Mouse (Mus musculus): Measurements from ENCODE around the gene Brsk1. TPM values are rescaled to one million over a fixed set of nuclear protein-coding genes. Genes with fewer than 3 reads are reported as not detected.
A peak's percentile ranks its signal among the peaks of the same experiment; 100 is the strongest.

Brsk1 gene
- total RNA-seq, 4 experiments from 2014 or later = 314 to 327 (median 325) TPM

DNA sequence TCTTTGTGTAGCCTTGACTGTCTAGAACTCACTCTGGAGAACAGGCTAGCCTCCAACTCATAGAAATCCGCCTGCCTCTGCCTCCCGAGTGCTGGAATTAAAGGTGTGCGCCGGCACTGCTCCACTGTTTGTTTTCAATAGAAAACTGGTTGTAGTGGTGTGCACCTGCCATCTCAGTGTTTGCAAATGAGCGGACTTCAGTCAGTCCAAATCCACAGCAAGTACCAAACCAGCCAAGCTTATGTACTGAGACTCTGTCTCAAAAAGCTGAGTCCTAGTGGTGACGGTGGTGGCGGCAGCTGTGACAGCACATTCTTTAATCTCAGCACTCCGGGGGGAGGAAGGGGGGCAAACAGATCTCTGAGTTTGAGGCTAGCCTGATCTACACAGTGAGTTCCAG, 21.9 kb upstream of the Brsk1 start:
- no peak for DNase-seq (ENCODE audit: low spot score in 2 of 2)

DNA sequence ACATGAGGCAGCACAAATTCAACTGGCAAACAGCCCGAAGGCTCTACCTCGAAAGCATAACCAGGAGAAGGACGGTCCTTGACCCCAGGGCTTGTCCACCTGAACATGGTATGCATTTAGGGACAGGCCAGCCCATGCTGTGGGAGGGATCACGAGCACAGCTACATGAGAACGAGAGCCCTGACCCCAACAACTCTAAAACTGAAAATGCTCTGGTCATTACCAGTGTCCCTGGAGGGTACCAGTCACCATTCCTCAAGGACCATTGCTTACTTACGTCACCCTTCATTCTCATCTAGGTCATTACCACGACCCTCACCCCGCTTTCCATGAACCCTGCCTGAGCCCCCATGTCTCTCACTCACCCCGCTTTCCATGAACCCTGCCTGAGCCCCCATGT, 21.2 kb upstream of the Brsk1 start:
- DNase-seq (ENCODE audit: low spot score in 2 of 2) = no peak

DNA sequence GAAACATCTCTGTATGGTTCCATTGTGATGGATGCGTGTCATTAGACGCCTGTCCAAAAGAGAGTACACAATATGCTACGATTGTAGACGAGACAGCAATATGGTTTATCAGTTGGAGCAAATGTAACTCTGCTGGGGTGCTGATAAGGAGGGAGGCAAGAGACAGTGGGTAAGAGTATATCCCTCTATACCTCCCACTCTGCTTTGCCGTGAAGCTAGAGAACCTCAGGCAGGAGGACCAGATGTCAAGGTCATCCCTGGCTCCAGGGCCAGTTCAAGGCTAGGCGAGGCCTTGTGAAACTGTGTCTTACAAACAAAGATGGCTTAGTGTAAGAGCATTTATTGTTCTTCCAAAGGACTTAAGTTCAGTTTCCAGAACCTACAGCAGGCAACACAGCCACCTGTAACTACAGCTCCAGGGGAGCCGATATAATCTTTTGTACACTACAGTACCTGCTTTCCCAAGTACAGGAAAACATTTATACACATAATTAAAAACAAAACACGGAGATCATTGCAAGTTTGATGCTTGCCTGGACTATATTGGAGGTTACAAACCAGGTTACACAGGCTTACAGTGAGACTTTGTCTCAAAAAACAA, 19.6 kb upstream of the Brsk1 start:
- no peak for DNase-seq (ENCODE audit: low spot score in 2 of 2)

DNA sequence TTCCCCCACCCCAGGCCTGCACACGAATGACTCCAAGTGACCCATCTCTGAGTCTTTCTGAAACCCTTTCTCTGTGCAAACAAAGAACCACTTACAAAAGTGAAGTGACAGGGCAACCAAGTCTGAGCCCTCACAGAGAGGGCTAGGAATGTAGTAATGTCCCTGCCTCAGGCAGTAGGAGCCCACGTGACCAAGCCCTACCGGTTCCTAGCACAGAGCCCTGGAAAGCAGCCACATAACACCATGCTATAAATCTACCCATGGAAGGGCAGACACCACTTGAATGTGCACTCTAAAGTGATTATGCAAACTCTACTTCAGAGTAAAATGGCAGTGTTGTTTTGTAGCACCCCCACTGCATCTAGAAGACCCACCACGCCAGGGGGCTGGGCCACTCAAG, 18.4 kb upstream of the Brsk1 start:
- no peak for DNase-seq (ENCODE audit: low spot score in 2 of 2)

DNA sequence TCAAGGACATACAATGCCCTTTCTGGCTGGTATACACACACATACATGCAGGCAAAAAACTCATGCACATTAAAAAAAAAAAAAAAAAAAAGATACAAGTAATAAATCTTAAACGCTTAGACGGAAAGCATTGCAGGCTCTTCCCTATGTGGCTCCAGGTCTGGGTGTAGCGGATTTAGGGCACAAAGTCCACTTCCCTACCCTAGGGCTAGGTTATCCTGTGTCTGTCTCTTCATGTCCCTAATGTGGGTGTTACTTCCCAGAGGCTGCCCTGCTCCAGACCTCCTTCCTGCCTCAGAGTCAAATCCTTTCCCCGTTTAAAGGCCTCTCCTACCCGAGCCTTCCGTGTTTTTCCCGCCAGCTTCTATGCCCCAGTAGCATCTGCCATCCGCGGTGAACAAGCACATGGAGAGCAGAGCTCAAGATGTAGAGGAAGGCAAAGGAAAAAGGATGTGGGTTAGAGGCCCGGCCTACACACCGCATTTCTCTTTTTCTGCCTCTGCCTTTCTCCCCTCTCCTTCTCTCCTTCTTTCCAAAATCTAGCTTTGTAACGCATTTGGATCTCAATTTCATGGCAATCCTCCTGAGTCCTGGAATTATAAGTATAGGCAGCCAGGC, 16.2 kb upstream of the Brsk1 start:
- no peak for DNase-seq (ENCODE audit: low spot score in 2 of 2)

DNA sequence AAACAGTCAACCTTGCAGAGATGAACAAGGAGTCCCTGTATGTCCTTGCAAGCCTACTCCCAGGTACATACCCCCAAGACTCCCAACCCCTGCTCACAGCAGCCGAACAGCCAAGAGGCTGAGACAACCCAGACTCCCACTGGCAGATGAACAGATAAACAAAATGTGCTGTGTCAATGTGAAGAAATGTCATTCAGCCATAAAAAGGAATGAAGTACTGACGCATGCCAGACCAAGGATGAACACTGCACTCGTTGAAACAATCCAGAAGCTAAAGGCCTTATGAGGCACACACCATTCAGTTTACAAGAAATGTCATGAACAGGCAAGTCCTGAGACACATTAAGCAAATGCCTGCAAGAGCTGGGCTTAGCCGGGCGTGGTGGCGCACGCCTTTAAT, 15.2 kb upstream of the Brsk1 start:
- DNase-seq (ENCODE audit: low spot score in 2 of 2) = no peak

DNA sequence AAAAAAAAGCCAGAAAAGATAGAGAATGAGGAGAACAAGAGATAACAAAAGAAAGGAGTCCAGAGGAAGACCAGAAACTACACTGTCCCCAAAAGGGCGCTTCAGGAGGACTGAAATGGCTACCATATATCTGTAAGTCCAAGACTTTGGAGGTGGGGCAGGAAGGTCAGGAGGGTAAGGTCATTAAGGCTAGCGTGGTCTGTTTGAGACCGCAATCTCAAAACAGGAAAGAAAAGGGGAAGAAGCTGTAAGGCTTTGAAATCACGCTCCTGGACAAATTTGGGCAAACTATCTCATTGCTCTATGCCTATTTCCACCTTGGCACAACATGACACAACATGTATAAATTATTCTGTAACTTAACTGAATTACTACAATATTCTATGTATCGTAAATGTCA, 7.1 kb upstream of the Brsk1 start:
- no peak for DNase-seq (ENCODE audit: low spot score in 2 of 2)

DNA sequence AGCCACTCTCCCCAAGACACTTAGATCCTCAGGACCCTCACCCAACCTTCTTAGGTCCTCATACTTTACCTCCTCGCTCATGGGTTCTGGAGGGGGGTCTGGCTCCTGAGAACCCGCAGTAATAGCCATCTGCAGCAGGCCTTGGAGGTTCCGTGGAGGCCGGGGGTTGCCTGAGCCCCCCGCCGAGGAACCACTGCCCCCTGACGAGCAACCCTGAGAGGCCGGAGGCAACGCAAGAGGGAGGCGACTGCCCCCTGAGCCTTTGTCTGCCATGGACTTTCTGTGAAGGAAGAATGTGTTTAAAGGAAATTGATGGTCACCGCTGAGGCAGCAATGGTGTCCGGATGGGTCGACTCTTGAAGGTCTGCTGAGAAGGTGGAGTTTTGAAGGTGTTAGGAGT, 6.2 kb upstream of the Brsk1 start:
- DNase-seq (ENCODE audit: low spot score in 2 of 2) = no peak

DNA sequence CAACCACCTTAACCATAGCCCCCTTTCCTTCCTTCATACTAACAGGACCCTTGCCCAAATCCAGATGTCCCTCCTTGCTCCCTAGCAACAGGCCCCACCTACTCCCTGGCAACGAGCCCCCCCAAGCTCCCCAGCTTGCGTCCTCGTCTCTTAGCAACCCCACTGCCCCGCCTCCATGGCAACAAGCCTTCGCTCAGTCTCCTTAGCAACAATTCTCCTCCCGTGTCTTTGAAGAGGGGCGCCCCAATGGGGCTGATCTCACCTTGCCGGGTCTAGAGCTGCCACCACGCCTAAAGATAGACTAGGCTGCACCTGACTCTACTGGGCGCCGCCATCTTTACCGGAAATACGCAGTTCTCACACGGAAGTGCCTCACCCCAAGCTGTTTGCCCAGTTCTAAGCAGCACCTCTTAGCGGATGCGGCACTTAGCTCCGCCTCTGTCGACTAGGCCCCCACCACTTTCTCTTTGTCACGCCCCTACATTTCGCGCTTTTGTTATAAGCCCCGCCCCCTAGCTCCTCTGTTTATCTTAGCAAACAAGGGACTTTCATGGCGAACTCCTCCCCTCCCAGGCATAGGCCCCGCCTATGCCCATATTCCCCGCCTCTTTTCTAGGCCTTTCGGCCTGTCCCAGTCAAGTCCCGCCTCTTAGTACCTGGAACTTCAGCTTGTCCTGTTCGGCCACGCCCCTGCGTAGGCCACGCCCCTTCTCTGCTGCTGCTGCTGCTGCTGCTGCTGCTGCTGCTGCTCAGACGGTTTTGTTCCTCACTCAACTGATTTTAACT, 5.6 kb upstream of the Brsk1 start, which contains the start of gene Hspbp1:
Gene Hspbp1 (minus strand): TSS at position 437 of the 786 bp plus-strand sequence.
- DNase-seq (ENCODE audit: low spot score in 2 of 2) = peak; percentile 93 to 95

DNA sequence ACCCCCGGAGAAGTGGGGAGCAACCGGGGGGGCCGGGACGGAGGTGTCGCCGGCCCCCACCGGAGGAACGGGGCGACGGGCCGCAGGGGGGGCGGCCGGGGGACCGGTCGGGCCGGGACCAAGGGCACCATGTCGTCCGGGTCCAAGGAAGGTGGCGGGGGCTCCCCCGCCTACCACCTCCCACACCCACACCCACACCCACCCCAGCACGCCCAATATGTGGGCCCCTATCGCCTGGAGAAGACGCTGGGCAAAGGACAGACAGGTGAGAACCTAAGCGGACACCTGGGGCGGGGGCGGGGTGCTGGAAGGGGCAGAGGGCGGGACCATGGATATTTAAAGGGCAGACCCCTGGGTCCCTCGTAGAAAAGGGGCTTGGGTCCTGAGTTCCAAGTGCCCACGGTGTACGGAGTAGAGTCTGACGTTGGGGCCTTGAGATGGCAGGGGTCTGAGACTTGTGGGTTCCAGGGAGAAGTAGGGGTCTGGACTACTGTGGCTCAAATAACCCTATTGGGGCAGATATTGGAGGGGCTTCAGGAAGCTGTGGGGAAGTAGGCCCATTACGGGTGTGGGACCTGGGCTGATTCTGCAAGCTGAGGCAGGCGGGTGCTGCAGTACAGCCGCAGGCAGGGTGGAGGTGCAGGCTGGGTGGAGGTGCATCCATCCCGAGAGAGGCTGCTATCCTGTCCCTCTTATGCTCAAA, 698 bp downstream of the Brsk1 start:
- no peak for DNase-seq (ENCODE audit: low spot score in 2 of 2)

DNA sequence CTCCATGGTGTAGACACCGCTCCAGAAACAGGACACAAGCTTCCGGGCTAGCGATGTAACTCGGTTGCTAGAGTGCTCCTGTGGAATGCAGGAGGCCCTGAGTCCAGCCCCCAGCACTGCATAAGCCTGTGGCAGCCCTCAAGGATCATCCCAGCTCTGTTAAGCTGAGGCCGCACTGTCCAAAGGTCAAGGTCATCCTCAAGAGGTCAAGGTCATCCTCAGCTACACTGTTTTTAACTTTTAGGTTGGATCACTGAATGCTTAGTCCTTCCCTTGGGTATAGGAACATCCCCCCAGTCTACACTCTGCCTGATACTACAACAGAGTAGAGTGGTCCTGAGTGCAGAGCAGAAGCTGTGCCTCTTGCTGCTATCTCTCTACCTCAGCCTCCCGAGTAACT, 2.6 kb downstream of the Brsk1 start:
- DNase-seq (ENCODE audit: low spot score in 2 of 2) = no peak

DNA sequence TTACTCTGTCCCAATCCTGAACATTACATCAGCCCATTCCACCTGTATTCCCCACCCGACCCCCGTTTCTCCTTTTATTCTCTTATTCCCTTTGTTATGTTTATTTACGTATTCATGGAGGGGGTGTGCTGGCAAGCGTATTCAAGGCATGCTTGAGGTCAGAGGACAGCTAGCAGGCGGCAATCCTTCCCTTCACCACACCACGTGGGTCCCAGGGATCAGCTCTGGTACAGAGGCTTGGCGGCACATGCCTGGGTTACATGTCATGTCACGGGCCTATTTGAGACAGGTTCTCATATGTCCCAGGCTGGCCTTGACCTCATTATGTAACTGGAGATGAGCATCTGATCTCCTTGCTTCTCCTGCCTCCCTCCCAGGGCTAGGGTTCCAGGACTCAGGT, 11.9 kb downstream of the Brsk1 start:
- DNase-seq (ENCODE audit: low spot score in 2 of 2) = no peak

DNA sequence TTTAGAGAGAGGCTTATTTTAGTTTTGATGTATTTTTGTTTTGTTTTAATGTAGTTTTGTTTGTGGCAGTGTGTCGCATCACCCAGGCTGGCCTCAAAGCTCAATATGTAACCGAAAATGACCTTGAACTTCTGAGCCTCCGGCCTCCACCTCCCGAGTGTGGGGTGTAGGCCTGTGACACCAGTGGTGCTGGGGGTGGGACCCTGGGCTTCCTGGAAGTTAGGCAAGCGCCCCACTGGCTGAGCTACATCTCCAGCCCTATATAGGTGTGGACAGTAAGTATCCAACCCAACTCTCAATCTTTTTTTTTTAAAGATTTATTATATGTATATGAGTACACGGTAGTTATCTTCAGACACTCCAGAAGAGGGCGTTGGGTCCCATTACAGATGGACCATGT, 12.8 kb downstream of the Brsk1 start:
- DNase-seq (ENCODE audit: low spot score in 2 of 2) = no peak

DNA sequence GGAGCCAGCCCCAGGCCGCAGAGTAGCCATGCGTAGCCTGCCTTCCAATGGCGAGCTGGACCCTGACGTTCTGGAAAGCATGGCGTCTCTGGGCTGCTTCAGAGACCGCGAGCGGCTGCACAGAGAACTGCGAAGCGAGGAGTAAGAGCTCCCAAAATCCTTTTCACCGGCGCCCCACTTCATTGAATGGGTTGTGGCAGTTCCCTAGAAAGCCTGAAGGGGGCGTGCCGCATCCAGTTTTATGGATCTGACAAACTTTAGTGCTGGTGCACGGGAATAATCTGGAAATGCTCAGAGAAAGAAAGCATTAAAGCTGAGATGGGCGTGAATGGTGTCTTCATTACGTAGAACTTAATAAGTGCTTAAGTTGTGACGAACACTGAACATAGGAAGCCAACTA, 14.7 kb downstream of the Brsk1 start:
- DNase-seq (ENCODE audit: low spot score in 2 of 2) = no peak

DNA sequence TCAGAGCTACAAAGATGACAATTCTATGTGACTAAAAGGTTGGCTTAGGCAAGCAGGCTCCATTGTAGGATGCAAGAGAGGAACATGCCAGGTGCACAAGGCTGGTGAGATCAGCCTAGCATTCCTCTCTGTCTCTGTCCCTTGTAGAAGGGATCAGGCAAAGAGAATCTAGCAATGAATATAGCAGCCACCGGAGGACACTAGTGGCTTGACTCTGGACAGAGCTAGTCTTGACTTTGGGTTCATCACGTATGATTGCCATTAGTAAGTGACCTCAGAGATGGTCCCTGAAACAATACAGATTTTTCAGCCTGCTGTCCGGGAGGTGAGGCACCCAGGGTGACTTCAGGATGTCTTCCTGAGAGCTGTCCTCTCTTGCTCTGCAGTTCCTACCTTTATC, 22.2 kb downstream of the Brsk1 start:
- DNase-seq (ENCODE audit: low spot score in 2 of 2) = no peak

DNA sequence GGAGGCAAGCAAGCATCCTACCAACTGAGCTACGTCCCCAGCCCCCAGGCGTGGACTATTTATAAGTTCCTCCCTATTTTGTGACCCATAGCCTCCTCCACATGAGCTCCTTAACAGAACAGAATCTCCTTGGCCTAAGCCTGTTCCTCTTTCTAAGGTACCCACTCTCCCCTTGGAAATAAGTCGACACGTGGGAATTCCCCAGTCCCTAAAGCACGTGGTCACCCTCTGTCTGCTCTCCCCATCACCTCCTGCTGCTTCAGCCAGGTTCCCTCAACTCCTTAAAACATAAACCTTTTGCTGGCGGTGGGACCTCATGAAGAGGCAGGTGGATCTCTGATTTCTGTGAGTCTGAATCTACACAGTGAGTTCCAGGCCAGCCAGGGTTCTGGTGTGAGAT, 26.6 kb downstream of the Brsk1 start:
- DNase-seq (ENCODE audit: low spot score in 2 of 2) = no peak

DNA sequence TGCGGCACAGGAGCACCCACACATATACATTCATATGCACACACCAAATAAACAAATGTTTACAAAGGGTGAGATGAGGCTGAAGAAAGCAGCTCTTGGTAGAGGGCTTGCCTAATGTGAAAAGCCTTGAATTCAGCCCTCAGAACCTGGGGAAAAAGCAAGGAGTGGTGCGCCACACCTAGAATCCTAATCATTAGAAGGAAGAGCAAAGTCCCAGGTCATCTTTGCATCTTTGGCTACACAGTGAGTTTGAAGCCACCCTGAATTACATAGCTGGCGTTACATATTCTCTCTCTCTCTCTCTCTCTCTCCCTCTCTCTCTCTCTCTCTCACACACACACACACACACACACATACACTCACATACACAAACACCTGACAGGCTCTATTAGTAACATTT, 28.9 kb downstream of the Brsk1 start:
- no peak for DNase-seq (ENCODE audit: low spot score in 2 of 2)

DNA sequence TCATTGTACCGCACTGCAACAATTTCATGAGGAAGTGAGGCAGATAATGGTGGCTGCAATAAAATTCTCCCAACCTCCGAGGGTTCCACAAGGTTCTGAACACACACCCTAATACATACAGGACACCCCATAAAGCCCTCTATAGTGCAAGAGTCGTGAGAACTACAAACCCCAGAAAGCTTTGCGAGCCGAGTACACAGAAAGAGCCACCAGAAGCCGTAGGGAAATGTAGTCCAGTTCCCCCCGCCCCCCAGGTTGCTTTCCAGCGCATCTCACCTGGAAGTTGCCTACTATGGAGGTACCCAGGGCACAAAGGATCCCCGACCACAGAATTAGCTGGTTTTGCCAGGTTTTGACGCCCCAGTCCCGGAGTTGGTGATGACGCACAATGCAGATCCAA, 33.1 kb downstream of the Brsk1 start:
- DNase-seq (ENCODE audit: low spot score in 2 of 2) = no peak

DNA sequence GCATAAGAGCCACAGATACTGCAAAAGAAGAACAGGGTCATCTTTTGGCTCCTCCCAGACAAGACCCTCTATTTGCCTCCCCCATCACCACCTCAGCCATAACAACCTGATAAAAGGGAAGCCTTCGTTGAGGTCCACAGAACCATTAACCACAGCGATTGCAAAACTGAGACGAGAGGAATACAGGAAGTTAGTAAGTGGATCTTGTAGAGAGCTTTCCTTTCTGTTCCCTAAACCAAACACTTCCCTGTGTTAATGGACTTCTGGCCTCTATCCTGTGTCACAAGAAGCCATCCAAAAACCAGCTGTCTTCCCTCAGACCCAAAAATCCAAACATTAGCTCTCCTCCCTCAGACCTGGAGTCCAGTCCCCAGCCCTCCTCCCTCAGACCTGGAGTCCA, 34.0 kb downstream of the Brsk1 start:
- DNase-seq (ENCODE audit: low spot score in 2 of 2) = no peak

DNA sequence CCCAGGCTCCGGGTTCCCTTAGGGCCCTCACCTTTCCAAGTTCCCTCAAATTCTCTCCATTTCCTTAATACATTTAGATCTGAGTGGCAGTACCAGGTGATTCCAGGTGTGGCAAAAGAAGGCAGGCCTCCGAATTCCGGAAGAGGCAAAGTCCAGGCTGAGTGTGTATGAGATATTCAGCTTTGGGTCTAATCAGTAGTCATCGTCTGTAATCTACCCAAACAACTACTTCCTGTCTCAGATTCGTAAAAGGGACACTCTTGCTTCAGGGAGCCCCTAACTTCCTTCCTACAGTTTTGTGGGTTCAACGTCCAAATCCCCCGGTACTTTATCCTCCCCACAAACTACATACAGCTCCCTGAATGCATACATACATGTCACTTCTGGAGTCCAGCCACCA, 34.8 kb downstream of the Brsk1 start, which contains the start of gene Tmem150b:
Gene Tmem150b (minus strand): TSS at position 81 of the 400 bp plus-strand sequence.
- DNase-seq (ENCODE audit: low spot score in 2 of 2) = no peak

DNA sequence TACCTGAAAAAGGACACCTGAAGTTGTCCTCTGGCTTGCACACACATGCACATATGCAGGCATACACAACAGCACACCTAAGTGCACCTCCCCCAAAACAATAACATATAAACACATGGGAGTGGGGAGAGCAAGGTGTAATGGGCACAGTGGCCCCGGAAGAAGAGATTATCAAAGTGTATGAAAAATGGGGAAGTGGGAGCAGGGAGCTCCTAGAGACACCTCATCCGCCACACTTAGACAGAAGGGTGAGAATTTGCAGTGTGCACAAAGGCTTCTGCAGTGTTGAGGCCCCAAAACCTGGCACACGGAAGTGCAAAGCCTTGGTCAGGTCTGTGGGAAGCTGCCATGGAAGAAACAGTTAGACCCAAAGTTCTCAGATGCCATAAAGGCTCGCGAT, 40.7 kb downstream of the Brsk1 start:
- DNase-seq (ENCODE audit: low spot score in 2 of 2) = no peak

DNA sequence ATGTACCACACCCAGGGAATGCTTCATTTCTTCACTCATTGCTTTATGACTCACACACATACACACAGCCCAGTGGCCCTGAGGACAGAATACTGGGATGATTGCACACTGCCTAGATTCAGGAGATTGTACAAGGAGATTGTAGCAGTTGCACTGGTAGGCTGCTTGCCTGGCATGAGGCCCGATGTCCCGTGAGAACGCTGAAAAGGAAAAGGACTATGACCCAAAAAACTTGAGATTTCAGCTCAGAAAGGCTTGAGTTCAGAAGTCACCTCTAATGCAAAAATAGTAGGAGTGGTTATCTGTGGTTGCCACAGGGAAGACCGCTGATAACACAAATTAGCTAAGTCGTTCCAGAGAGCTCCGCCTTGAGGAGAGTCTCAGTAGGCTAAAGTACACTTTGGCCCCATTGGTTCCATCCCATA, 42.6 kb downstream of the Brsk1 start:
- no peak for DNase-seq (ENCODE audit: low spot score in 2 of 2)
